Mouse (Mus musculus): ENCODE results near the gene ccdc198. TPM values are rescaled to one million over a fixed set of nuclear protein-coding genes. Genes with fewer than 3 reads are reported as not detected.

Gene ccdc198
- total RNA-seq (2012; rRNA removed) = not detected in 2 replicates
- not detected in 2 replicates for total RNA-seq (2014; rRNA removed)
- polyA plus RNA-seq (2012; ENCODE audit: insufficient read length, low read depth) = not detected in 2 replicates

GRCm38 (mm10) chr14:49245126-49245714 lies at the start of gene ccdc198:
Gene ccdc198, minus strand, starts transcription at chr14:49245474.
- no peaks in the 10 kb centered on the region for H3K27me3 ChIP-seq (replicated peaks)
- dilution Hi-C loops (cut with MboI; ENCODE audit: extremely low pct_ligation_motif_present, extremely low pct_unique_long_range_greater_than_20kb, low sequenced_read_pairs) (no loop called here), in situ Hi-C loops (cut with MboI; ENCODE audit: low pct_ligation_motif_present, low pct_unique_long_range_greater_than_20kb, low sequenced_read_pairs) (loop anchor here (25.0 kb wide), 1 partner anchor 492 kb away; no protein-coding TSS in a partner anchor)

DNA sequence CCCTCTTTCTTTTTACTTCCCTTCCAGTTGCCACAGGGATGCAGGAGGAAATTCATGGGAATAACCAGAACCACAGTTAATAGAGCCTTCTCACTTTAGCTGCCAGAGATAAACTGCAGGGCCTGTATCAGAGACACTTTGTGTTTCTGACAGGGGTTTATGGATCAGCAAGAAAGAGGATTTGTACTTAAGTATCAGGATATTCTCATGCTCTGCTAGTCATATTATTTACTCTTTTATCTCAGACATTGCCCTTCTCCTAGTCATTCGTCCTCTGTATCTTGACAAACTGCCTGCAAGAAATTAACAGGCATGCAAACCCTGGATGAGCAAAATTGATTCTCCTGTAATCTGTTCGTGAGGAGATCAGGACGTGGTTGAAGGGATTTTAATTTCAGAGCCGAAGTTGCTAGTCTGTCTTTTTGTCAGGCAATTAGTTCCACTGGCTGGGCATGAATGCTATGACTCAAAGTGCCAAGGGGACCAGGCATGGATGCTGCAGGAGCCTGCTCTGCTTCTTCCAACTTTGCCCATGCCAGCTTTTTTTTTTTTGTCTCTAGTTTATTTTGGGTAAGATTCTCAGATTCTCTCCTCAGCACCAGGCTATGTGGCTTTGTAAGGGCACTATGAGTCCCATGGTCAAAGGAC lies 48.7 kb upstream of the ccdc198 start:
- TF ChIP-seq TBP (conservative IDR thresholded peaks at IDR 0.05; ENCODE audit: low read depth, low read length) = no peak
- no peak for TF ChIP-seq HCFC1 (IDR thresholded peaks at IDR 0.05; ENCODE audit: low read depth, low read length)
- no peak for TF ChIP-seq CHD1 (IDR thresholded peaks at IDR 0.05; ENCODE audit: low read depth, low read length)
- no peak for TF ChIP-seq SIN3A (IDR thresholded peaks at IDR 0.05; ENCODE audit: low read length)
- TF ChIP-seq MAZ (IDR thresholded peaks at IDR 0.05; ENCODE audit: low read depth, low read length) = no peak
- no peak for TF ChIP-seq MYC (IDR thresholded peaks at IDR 0.05; ENCODE audit: low read depth, low read length)
- no peak for TF ChIP-seq MXI1 (IDR thresholded peaks at IDR 0.05; ENCODE audit: low read depth, low read length)
- no peak for TF ChIP-seq JUN (IDR thresholded peaks at IDR 0.05; ENCODE audit: insufficient read depth, low read depth, low read length)
- no peak for TF ChIP-seq RAD21 (IDR thresholded peaks at IDR 0.05; ENCODE audit: low read depth, low read length)
- no peak for TF ChIP-seq ETS1 (conservative IDR thresholded peaks at IDR 0.05; ENCODE audit: low read depth, low read length)
- TF ChIP-seq IRF4 (IDR thresholded peaks at IDR 0.05; ENCODE audit: low read depth, low read length) = no peak
- TF ChIP-seq ELF1 (IDR thresholded peaks at IDR 0.05; ENCODE audit: low read depth, low read length) = no peak
- no peak overlapping the region for H3K4me2 ChIP-seq (ENCODE audit: insufficient read depth, low read depth, poor library complexity, severe bottlenecking)
- H3K27ac ChIP-seq (ENCODE audit: insufficient read depth, low read depth) = no peak overlapping the region
- H3K4me1 ChIP-seq (ENCODE audit: control insufficient read depth in 1 of 2, insufficient read depth in 2 of 2) = no peaks in the 10 kb centered on the region
- no peaks in the 10 kb centered on the region for H3K9me3 ChIP-seq (replicated peaks; ENCODE audit: low read length)
- in situ Hi-C loops (cut with MboI; ENCODE audit: low pct_ligation_motif_present, low pct_unique_long_range_greater_than_20kb, low sequenced_read_pairs) (no loop called here), dilution Hi-C loops (cut with MboI; ENCODE audit: extremely low pct_ligation_motif_present, extremely low pct_unique_long_range_greater_than_20kb, low sequenced_read_pairs) (no loop called here)
- no peak for DNase-seq (ENCODE audit: extremely low read depth)
- H3K4me3 ChIP-seq (replicated peaks in 1 of 3; ENCODE audit: low read depth in 2 of 3, low read length in 2 of 3, poor library complexity in 1 of 3) = no peak overlapping the region
- no peaks in the 10 kb centered on the region for H3K36me3 ChIP-seq (replicated peaks in 1 of 2; ENCODE audit: control insufficient read depth in 1 of 2, insufficient read depth in 1 of 2, low read length in 1 of 2)
- H3K79me2 ChIP-seq (replicated peaks; ENCODE audit: control insufficient read depth, extremely low read depth, insufficient read depth, poor library complexity, severe bottlenecking) = no peaks in the 10 kb centered on the region
- H3K9ac ChIP-seq (ENCODE audit: insufficient read depth, low read depth) = no peak overlapping the region
- H3K27me3 ChIP-seq (replicated peaks) = no peaks in the 10 kb centered on the region

More at GRCm38 (mm10) chr14:49245126-49245714, at the start of gene ccdc198:
- TF ChIP-seq NELFE (IDR thresholded peaks at IDR 0.05; ENCODE audit: low read depth, low read length) (no peak), MYC (IDR thresholded peaks at IDR 0.05; ENCODE audit: low read depth, low read length) (no peak), MAX (IDR thresholded peaks at IDR 0.05; ENCODE audit: low read length) (no peak), ELF1 (IDR thresholded peaks at IDR 0.05; ENCODE audit: low read depth, low read length) (no peak), JUN (IDR thresholded peaks at IDR 0.05; ENCODE audit: insufficient read depth, low read depth, low read length) (no peak), ZNF384 (IDR thresholded peaks at IDR 0.05; ENCODE audit: low read depth, low read length) (no peak), UBTF (IDR thresholded peaks at IDR 0.05; ENCODE audit: low read depth, low read length) (no peak), PAX5 (IDR thresholded peaks at IDR 0.05; ENCODE audit: low read length) (no peak)
- Histone ChIP-seq H3K9me3 (replicated peaks; ENCODE audit: low read length) (no peaks in the 10 kb centered on the region), H3K27ac (ENCODE audit: insufficient read depth, low read depth) (no peak within 1 kb of the TSS), H3K79me2 (replicated peaks; ENCODE audit: control insufficient read depth, extremely low read depth, insufficient read depth, poor library complexity, severe bottlenecking) (no peaks in the 10 kb centered on the region), H3K36me3 (replicated peaks in 1 of 2; ENCODE audit: control insufficient read depth in 1 of 2, insufficient read depth in 1 of 2, low read length in 1 of 2) (no peaks in the 10 kb centered on the region), H3K4me2 (ENCODE audit: insufficient read depth, low read depth, poor library complexity, severe bottlenecking) (no peak within 1 kb of the TSS), H3K4me1 (ENCODE audit: control insufficient read depth in 1 of 2, insufficient read depth in 2 of 2) (no peaks in the 10 kb centered on the region), H3K9ac (ENCODE audit: insufficient read depth, low read depth) (no peak within 1 kb of the TSS), H3K4me3 (replicated peaks in 1 of 3; ENCODE audit: low read depth in 2 of 3, low read length in 2 of 3, poor library complexity in 1 of 3) (no peak within 1 kb of the TSS)
- DNase-seq (ENCODE audit: extremely low read depth) = no peak
